Mouse (Mus musculus): ENCODE data around the gene Tap1.

GRCm38 (mm10) chr17:34165033-34165730, 22.2 kb upstream of the Tap1 start:
- TF ChIP-seq POLR2A (IDR thresholded peaks at IDR 0.05; ENCODE audit: borderline replicate concordance, control insufficient read depth, low read depth, low read length) (no peak), CTCF (IDR thresholded peaks at IDR 0.05; ENCODE audit: control insufficient read depth, insufficient read depth, low read length) (peak; percentile 37; the same call in 1 of the 2 replicates)
